Mouse (Mus musculus): ENCODE measurements around the gene Olfr427.
"Not testable (repeated sequence)": the region's sequence is repeated elsewhere in the genome, so short reads cannot be mapped to it uniquely, and the experiment has no call there.

The Olfr427 gene

GRCm38 (mm10) chr1:174096591-174096990 is at the start of gene Olfr427:
Gene Olfr427, plus strand, starts transcription at chr1:174096891.
- DNase-seq (ENCODE audit: low spot score) = no peak

- DNase-seq (ENCODE audit: low spot score) = not testable (repeated sequence)
Measured at GRCm38 (mm10) chr1:174048227-174048626, 48.5 kb upstream of the Olfr427 start.

DNA sequence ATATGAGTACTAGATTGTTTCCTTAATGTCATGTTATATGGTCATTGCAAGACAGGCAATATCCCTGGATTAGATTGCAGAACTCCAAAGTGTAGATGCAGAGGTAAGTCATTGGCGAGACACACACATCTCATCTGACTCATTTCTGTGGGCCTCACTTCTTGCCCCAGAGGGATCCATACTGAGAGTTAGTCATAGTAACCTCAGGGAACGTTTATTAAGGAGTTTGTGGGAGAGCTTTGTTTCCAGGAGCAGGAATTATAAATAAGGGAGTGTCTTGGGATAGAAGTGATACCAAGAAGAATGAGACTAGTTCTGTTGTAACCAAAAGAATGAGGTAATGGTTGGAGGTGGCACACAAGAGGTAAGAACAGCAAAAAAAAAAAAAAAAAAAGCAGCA is 47.8 kb upstream of the Olfr427 start, which contains the start of gene Olfr432:
Gene Olfr432, plus strand, starts transcription at position 313 of the 400 bp plus-strand sequence.
- no peak for DNase-seq (ENCODE audit: low spot score)

GRCm38 (mm10) chr1:174049357-174049756 is 47.3 kb upstream of the Olfr427 start:
- not testable (repeated sequence) for DNase-seq (ENCODE audit: low spot score)

GRCm38 (mm10) chr1:174050532-174050931 is 46.2 kb upstream of the Olfr427 start:
- DNase-seq (ENCODE audit: low spot score) = no peak

GRCm38 (mm10) chr1:174051515-174051914 is 45.2 kb upstream of the Olfr427 start:
- DNase-seq (ENCODE audit: low spot score) = no peak

DNA sequence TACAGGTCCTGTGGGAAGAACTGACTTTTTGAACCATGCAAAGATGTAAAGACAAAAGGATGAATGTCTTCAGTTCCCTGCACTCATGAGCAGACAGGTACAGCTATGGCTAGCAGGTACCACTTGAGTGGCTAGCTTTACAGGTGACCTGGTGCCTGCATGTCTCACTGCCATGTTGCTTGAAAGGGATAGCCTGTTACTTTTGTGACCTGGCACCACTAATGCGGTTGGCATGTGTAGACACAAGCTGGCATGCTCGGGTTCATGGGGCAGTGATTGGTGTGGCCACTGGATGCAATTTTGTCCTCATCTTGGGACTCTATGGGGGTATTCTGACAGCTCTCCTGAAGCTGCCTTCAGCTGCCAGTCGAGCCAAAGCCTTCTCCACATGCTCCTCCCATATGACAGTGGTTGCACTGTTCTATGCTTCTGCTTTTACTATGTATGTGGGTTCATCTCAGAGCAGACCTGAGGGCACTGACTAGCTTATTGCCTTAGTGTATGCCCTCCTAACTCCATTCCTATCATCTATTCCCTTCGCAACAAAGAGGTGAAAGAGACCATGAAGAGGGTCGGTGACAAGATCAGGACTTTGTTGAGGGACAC is 44.7 kb upstream of the Olfr427 start:
- no peak for DNase-seq (ENCODE audit: low spot score)

DNA sequence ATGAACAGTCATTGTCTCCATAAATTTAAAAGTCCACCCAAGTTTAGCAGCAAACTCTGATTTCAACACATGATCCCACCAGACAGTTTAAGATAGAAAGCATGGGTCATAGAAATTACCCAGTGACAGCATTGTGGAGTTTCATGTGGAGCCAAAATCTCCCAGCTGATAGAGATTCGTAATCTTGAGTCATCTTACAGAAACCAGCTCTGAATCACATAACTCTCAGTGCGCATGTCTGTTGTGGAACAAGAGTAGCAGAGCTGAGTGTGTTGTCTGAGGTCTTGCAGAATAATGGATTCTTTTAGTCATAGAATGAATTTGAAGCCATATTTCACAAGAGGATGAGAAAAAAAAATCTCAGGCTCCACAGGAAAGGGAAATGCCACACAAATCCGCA is 43.7 kb upstream of the Olfr427 start:
- DNase-seq (ENCODE audit: low spot score) = no peak

DNA sequence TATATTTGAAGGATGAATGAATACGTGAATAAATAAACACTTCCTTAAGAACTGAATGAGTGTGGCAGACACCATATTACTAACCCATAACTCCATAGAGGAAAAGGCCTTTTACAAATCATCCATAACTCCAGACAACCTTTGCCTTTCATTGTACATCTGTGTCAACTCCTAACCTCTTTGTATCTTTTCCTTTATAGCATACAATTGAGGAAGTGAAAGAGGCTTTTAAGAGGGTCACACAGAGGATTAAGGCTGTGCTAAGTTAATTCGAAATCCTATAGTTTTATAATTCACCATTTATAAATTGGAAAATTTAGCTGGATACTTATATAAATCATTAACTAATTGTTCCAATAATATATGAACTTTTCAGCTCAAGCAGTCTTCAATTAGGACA is 41.4 kb upstream of the Olfr427 start:
- DNase-seq (ENCODE audit: low spot score) = no peak

- DNase-seq (ENCODE audit: low spot score) = no peak
Measured at GRCm38 (mm10) chr1:174066305-174066704, 30.4 kb upstream of the Olfr427 start, which contains the start of gene Olfr430. Gene Olfr430, plus strand, starts transcription at chr1:174066605.

GRCm38 (mm10) chr1:174084031-174084430 is 12.7 kb upstream of the Olfr427 start, which contains the start of gene Olfr429:
Gene Olfr429, plus strand, starts transcription at chr1:174084331.
- DNase-seq (ENCODE audit: low spot score) = no peak

GRCm38 (mm10) chr1:174103735-174104134 is 7.0 kb downstream of the Olfr427 start:
- DNase-seq (ENCODE audit: low spot score) = no peak

GRCm38 (mm10) chr1:174121062-174121461 is 24.4 kb downstream of the Olfr427 start, which contains the start of gene Olfr231:
Gene Olfr231, minus strand, starts transcription at chr1:174121162.
- DNase-seq (ENCODE audit: low spot score) = no peak

DNA sequence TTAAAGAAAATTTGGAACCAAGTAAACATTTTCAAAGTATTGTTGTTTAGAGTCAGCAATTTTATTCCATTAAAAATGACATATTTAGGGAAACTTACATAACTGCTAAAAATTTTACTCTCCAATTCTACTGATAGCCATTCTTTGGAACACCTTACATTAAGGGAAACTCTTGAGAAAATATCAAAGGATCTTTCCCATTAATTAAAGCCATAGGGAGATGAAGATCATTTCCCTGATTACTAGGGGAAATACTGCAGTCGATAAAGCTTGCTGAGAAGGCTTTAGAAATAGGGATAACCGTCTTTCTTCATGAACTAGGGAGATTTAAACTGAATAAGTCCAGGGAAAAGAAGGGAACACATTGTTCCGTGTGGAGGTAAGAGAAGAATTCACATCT is 34.5 kb downstream of the Olfr427 start, which contains the start of gene Olfr424:
Gene Olfr424, plus strand, starts transcription at position 301 of the 400 bp plus-strand sequence.
- no peak for DNase-seq (ENCODE audit: low spot score)

DNA sequence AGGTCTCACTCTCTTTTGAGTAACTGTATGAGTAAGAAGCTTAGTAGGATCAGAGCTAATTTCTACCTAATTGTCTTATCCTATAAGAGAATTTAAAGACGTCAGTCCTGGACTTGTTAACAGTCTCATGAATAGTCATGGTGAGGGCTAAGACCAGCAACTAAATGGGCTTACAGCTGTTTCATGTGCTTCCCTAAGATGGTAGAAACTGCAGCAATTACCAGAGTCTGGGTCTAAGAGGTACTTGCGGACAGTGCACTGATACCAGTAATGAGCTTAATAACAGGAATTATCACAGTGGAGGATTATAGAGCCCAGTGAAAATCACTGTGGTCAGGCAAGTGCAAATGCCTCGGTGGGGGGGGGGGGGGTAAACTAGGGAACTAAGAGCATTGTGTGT is 35.3 kb downstream of the Olfr427 start:
- no peak for DNase-seq (ENCODE audit: low spot score)

DNA sequence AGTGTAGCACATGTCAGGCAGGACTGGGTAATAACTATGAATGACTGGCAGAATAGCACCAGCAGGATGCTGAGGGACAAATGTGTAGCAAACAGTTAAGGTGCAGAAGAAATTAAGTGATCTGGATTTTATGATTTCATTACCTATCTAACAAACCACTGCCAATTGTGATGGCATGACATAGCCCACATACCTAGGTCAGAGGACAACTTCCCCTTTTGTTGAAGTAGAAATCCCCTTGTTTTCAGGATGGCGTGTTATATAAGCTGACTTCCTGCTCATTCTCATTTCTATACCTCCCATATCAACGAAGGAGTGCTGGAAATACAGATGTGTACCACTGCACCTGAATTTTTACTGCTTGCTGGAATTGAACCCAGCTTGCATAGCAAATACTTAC is 44.7 kb downstream of the Olfr427 start:
- DNase-seq (ENCODE audit: low spot score) = no peak

GRCm38 (mm10) chr1:174146696-174147095 is 50.0 kb downstream of the Olfr427 start:
- DNase-seq (ENCODE audit: low spot score) = no peak

DNA sequence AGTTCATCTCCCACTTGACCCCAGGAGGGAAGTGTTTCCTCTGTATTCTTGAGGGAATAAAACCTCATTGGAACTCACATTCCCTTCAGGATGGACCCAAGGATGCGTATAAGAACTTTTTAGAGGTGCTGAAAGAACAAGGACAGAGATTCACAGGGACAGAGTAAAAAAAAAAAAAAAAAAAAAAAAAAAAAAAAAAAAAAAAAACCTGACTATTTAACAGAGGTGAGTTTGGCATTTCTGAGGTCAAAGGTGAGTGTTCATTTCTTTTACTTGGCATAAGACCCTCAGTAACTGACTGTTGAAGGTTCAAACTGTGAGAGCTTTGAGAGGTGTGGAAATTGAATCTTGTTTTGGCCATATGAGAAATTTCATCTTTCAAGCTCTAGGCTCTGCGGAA is 52.6 kb downstream of the Olfr427 start:
- DNase-seq (ENCODE audit: low spot score) = no peak
